Comparison of ENCODE assay signal across 25 mouse cellular contexts in the genomic region with DNA sequence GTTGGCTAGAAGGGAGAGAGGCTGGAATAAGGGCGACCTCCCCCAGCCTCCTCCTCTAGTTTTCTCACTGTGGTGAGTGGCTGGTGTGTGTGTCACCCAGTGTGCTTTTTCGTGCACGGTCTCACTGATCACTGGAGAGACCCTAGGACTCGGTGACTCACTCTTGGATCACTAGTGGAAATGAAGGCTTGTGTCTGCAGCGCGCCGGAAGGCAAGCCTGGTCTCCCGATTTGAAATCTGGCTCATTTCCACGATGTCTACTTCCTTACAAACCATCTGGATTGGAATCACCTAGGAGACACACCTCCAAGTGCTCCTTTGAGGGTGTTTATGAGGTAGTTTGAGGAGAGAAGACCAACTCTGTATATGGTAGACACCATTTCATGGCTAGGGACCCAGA. TPM values are rescaled to one million over a fixed set of nuclear protein-coding genes. Genes with fewer than 3 reads are reported as not detected.
"Had no signal": no experiment of that assay in that cellular context is flagged by ENCODE, and none has a peak within 500 bp of the region (broad histone marks: within the 10 kb centered on the region; RNA-seq: fewer than 3 reads in every experiment).

No protein-coding gene starts in this region.

- H3K27ac ChIP-seq: midbrain, embryonic 10.5 days; stomach, embryonic 15.5 days; stomach, postnatal 0 days had no signal

- H3K36me3 ChIP-seq: midbrain, embryonic 10.5 days; midbrain, embryonic 12.5 days; neural tube, embryonic 13.5 days; neural tube, embryonic 15.5 days; stomach, embryonic 15.5 days had no signal

- H3K9me3 ChIP-seq: midbrain, embryonic 10.5 days; midbrain, embryonic 12.5 days; neural tube, embryonic 13.5 days; neural tube, embryonic 15.5 days; stomach, embryonic 15.5 days had no signal

- H3K4me3 ChIP-seq: midbrain, embryonic 10.5 days; midbrain, embryonic 12.5 days; myocyte; neural tube, embryonic 13.5 days; neural tube, embryonic 15.5 days; stomach, embryonic 15.5 days had no signal

- H3K27me3 ChIP-seq: neural tube, embryonic 15.5 days; stomach, embryonic 15.5 days had no signal

- DNase-seq: lung, adult 18-20 months; lung, postnatal 4 days; midbrain, embryonic 14.5 days; retina, postnatal 1 day; right cerebral cortex, adult 18-20 months; right cerebral cortex, postnatal 25 days; right cerebral cortex, postnatal 4 days; thymus, adult 2 months; thymus, postnatal 25 days; thymus, postnatal 4 days had no signal

RNA-seq across cellular contexts. Expression of a gene that starts 9.9 kb away (rescaled TPM):
- total RNA-seq: megakaryocyte, adult 5-6 weeks; megakaryocyte-erythroid progenitor cell, adult 5-6 weeks had no signal
- polyA plus RNA-seq: myocyte had no signal

RNA-seq across cellular contexts. Expression of a gene that starts 10.6 kb away (rescaled TPM):
- total RNA-seq: megakaryocyte, adult 5-6 weeks; megakaryocyte-erythroid progenitor cell, adult 5-6 weeks had no signal
- polyA plus RNA-seq: lung, embryonic 14.5 days; lung, embryonic 16.5 days; midbrain, embryonic 16.5 days; myocyte; neural tube, embryonic 13.5 days; neural tube, embryonic 15.5 days; testis, adult 2 months; urinary bladder, adult 2 months had no signal

RNA-seq across cellular contexts. Expression of a gene that starts 22.3 kb away (rescaled TPM):
- total RNA-seq: megakaryocyte, adult 5-6 weeks; megakaryocyte-erythroid progenitor cell, adult 5-6 weeks had no signal
- polyA plus RNA-seq: myocyte; spleen, adult 2 months; thymus, adult 2 months; urinary bladder, adult 2 months had no signal

RNA-seq across cellular contexts. Expression of a gene that starts 28.7 kb away (rescaled TPM):
- total RNA-seq: megakaryocyte, adult 5-6 weeks; megakaryocyte-erythroid progenitor cell, adult 5-6 weeks had no signal
- polyA plus RNA-seq: lung, embryonic 16.5 days; midbrain, embryonic 14.5 days had no signal
